Mouse (Mus musculus) intestine, postnatal 0 days (tissue): Measurements from ENCODE around the gene Myh9. TPM values are rescaled to one million over a fixed set of nuclear protein-coding genes. Genes with fewer than 3 reads are reported as not detected.
"Not testable (repeated sequence)": the region's sequence is repeated elsewhere in the genome, so short reads cannot be mapped to it uniquely, and the experiment has no call there.

Experiments used
- ATAC-seq: fragments of 200-750 bp; cut with Nextera tagmentation; 2 replicates; pipeline ENCODE4 v1.8.0; 2017; ENCODE audit warnings: mild to moderate bottlenecking, moderate TSS enrichment, moderate library complexity
- H3K27ac ChIP-seq: fragments of 300-500 bp; sonication (generic); 2 replicates; pipeline ENCODE4 v1.5.1; 2014; ENCODE audit warnings: mild to moderate bottlenecking, low read depth, low read length, moderate library complexity
- H3K27me3 ChIP-seq: fragments of 300-500 bp; sonication (generic); replicated peaks from 2 replicates; pipeline ENCODE4 v1.6.1; 2014; ENCODE audit warnings: low read length, mixed read lengths; ENCODE audit not compliant: control insufficient read depth, insufficient read depth
- H3K36me3 ChIP-seq: fragments of 300-500 bp; sonication (generic); 2 replicates; pipeline ENCODE4 v1.6.1; 2014; ENCODE audit warnings: mild to moderate bottlenecking, moderate library complexity; ENCODE audit not compliant: control insufficient read depth, insufficient read depth
- H3K4me1 ChIP-seq: fragments of 300-500 bp; sonication (generic); replicated peaks from 2 replicates; pipeline ENCODE4 v1.6.1; 2014; ENCODE audit warnings: antibody characterized with exemption, low read length, mixed read lengths; ENCODE audit not compliant: control insufficient read depth, insufficient read depth
- H3K4me2 ChIP-seq: fragments of 300-500 bp; sonication (generic); replicated peaks from 2 replicates; pipeline ENCODE4 v1.6.1; 2014; ENCODE audit warnings: low read depth, mild to moderate bottlenecking, moderate library complexity
- H3K4me3 ChIP-seq: fragments of 300-500 bp; sonication (generic); 2 replicates; pipeline ENCODE4 v1.5.1; 2014; ENCODE audit warnings: low read depth, low read length
- H3K9ac ChIP-seq: fragments of 300-500 bp; sonication (generic); 2 replicates; pipeline ENCODE4 v1.6.1; 2014; ENCODE audit warnings: mild to moderate bottlenecking, low read depth, low read length
- H3K9me3 ChIP-seq: fragments of 300-500 bp; sonication (generic); 2 replicates; pipeline ENCODE4 v1.6.1; 2016; ENCODE audit warnings: mixed run types; ENCODE audit not compliant: control insufficient read depth
- CTCF ChIP-seq: sonication (generic); IDR thresholded peaks from 2 replicates; pipeline ENCODE4 v1.5.1; 2016; ENCODE audit warnings: low read depth, mild to moderate bottlenecking, control low read depth, antibody characterized with exemption, moderate library complexity
- WGBS: fragments of 180-500 bp; shearing (Covaris S2); extraction: QIAGEN DNeasy Blood & Tissue Kit; methylation state at CpG from one replicate; pipeline ENCODE4 v1.1.7; 2014; 5-methylcytosine and 5-hydroxymethylcytosine counted together
- polyA plus RNA-seq: library from polyadenylated mRNA; unstranded; fragments of >200 nt; fragmentation: Nextera tagmentation; extraction: Ambion mirVana; gene quantifications from 2 replicates; pipeline ENCODE4 v1.2.1, GENCODE M21; 2015

Gene Myh9
- polyA plus RNA-seq, 1 experiment from 2014 or later: 25.7 TPM

DNA sequence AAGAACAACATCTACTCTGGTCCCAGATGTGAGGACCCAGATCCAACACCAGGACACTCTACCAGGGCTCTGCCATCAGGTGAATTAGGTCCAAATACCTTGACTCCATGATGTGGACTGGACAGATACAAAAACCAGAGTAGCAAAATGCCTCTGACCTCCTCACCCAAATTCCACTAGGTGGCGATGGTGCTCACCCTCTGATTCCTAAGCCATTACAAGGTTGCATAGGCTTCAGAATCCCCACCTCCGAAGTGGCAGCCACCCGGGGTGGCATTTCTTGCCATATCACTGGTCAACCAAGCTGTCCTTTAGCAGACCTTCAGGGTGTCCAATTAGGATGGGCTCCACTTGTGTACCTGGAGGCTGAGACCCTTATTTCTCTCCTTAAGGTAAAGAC lies 114.8 kb downstream of the Myh9 start:
- peak; percentile 66 for TF ChIP-seq CTCF
- H3K36me3 ChIP-seq, H3K4me3 ChIP-seq, ATAC-seq, H3K9me3 ChIP-seq, H3K4me1 ChIP-seq, H3K27ac ChIP-seq, H3K27me3 ChIP-seq, H3K4me2 ChIP-seq, H3K9ac ChIP-seq: not testable (repeated sequence)
- WGBS: 8% methylated on average over 3 of the region's 3 CpGs

DNA sequence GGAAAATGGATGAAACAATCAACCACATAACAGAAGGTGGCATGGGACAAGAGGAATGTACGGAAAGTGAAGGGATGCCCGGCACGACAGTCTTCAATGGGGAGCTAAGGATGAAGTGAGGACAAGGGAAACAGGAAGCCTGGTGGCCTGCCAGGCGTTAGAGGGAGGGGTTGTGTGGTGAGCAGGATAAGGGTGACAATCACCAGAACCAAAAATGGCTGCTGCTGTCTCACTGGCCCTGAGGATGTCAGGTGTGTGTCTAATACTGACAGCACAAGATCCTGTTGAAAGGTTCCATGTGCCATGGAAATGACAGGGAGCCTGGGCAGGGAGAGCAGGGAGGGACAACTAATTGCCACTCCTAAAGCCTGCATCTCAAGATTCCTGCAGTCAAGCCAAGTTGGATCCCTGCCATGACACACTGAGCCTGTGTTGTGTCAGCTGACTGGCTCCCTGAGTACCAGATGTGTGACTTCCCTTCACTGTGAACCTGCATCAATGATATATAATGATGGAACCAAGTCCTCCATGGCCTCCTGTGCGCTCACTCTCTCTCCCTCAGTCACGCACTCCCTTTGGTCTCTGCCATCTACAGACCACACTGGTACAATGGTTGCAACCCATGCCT lies 116.5 kb downstream of the Myh9 start:
- not testable (repeated sequence) for H3K27me3 ChIP-seq, H3K4me1 ChIP-seq, H3K4me3 ChIP-seq, H3K9ac ChIP-seq, H3K27ac ChIP-seq, H3K36me3 ChIP-seq, ATAC-seq, H3K9me3 ChIP-seq, H3K4me2 ChIP-seq
- 59% methylated on average over 5 of the region's 6 CpGs for WGBS

DNA sequence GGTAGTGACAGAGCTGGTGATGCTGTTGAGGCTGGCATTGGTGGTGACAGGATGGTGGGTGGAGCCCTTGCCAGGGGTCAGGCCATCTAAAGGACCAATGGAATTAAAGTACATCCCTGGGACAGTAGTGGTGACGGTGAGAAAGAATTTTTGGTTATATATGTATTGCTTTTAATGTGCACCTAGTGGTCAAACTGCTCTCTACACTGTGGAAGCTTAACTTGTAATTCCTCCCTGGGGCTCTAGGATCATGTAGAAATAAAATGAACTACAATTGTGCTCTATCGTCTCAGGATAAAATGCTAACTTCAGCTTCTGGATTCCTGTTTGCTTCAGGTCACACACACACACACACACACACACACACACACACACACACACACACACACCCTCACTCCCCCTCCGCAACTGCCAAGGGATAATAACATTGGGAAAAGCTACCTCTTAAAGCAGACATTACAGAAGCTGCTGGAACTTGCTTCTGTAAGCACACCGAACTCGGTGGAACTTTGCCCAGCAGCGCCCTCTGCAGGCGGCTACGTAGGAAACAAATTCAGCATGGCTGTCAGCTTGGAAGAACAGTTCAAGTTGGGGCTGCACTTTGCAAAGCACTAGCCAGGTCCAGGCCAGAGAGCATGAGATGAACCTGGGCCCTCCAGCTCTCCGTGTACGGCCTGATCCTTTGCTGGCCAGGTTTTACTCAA lies 117.6 kb downstream of the Myh9 start:
- H3K27me3 ChIP-seq, H3K27ac ChIP-seq, H3K4me1 ChIP-seq, H3K4me2 ChIP-seq, H3K4me3 ChIP-seq, H3K36me3 ChIP-seq, H3K9ac ChIP-seq, H3K9me3 ChIP-seq: not testable (repeated sequence)
- WGBS: 21% methylated on average over 2 of the region's 10 CpGs
- 0 out of 2 replicates have a peak, but pooled peaks have one; percentile 37 for ATAC-seq

DNA sequence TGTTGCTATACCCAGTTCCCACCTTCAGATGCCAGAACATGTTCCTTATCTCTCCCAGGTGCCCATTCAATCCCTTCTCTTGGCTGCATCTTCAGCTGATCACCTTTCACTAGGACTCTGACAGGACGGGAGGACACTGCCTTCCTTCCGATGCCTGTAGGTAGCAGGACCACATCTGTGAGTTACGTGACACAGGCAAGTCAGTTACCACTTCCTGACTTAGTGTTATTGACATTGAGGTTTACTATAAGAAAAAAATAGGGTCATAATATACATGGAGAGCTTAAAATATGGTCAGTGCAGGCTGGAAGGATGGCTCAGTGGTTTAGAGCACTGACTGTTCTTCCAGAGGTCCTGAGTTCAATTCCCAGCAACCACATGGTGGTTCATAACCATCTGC lies 120.5 kb downstream of the Myh9 start:
- H3K36me3 ChIP-seq: not testable (repeated sequence)

DNA sequence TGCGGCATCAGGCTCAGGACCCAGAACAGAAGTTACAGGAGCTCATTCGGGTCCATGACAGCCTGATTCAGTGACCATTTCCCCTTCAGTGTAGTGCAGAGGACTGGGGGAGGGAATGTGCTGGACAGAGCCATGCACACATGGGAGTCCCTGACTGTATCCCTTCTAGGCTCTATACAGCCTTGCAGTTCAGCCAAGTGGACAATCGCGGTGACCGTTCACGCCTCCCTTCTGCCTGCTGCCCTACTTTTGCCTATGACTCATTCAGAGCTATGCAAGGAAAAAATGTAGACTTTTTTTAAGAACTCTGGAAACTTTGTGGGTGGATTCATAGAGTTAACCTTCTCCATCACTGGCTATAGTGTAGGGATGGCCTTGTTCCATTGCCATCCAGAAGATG lies 123.7 kb downstream of the Myh9 start:
- H3K9ac ChIP-seq, H3K27ac ChIP-seq, H3K27me3 ChIP-seq, H3K4me1 ChIP-seq, ATAC-seq, H3K9me3 ChIP-seq, H3K4me3 ChIP-seq, H3K36me3 ChIP-seq, H3K4me2 ChIP-seq: not testable (repeated sequence)
- 55% methylated on average over 2 of the region's 6 CpGs for WGBS

More for the DNA sequence above, 120.5 kb downstream of the Myh9 start:
- not testable (repeated sequence) for H3K9ac ChIP-seq, H3K9me3 ChIP-seq, H3K27ac ChIP-seq, H3K4me1 ChIP-seq, H3K4me2 ChIP-seq, H3K27me3 ChIP-seq, ATAC-seq, H3K4me3 ChIP-seq
- WGBS: no CpG with 5 or more reads among the region's 3 CpGs

Other genes starting within 250 kb of the Myh9 start
- 0.61 and 0.69 TPM in 2 replicates for gene Apol10b, start 246.1 kb downstream of the Myh9 start, polyA plus RNA-seq
- gene Gm36245, start 242.9 kb downstream of the Myh9 start, polyA plus RNA-seq: not detected in 2 replicates
- not detected in 2 replicates for gene Apol11b, start 198.9 kb downstream of the Myh9 start, polyA plus RNA-seq
- gene Apol7e, start 143.3 kb downstream of the Myh9 start, polyA plus RNA-seq: 0.22 and 0.25 TPM in 2 replicates
- 3.2 and 4.1 TPM in 2 replicates for gene Apol9b, start 113.1 kb downstream of the Myh9 start, polyA plus RNA-seq
- not detected in 2 replicates for gene Apol8, start 85.2 kb downstream of the Myh9 start, polyA plus RNA-seq
- gene Txn2, start 86.8 kb upstream of the Myh9 start, polyA plus RNA-seq: 165 and 173 TPM in 2 replicates
- gene Foxred2, start 114.5 kb upstream of the Myh9 start, polyA plus RNA-seq: 0.33 and 0.46 TPM in 2 replicates
- 59.5 and 67.4 TPM in 2 replicates for gene Eif3d, start 128.6 kb upstream of the Myh9 start, polyA plus RNA-seq